Mouse (Mus musculus): ENCODE measurements around the gene Dlx5.

GRCm38 (mm10) chr6:6890047-6890446, 8.2 kb upstream of the Dlx5 start:
- TF ChIP-seq CTCF (IDR thresholded peaks at IDR 0.05; ENCODE audit: borderline replicate concordance, insufficient read depth, low read depth, low read length) (no peak), POLR2A (IDR thresholded peaks at IDR 0.05; ENCODE audit: borderline replicate concordance, insufficient read depth, low read length) (no peak)

All from cerebellum, adult 2 months (tissue).